Mouse (Mus musculus): ENCODE data around the gene Prdx6.

DNA sequence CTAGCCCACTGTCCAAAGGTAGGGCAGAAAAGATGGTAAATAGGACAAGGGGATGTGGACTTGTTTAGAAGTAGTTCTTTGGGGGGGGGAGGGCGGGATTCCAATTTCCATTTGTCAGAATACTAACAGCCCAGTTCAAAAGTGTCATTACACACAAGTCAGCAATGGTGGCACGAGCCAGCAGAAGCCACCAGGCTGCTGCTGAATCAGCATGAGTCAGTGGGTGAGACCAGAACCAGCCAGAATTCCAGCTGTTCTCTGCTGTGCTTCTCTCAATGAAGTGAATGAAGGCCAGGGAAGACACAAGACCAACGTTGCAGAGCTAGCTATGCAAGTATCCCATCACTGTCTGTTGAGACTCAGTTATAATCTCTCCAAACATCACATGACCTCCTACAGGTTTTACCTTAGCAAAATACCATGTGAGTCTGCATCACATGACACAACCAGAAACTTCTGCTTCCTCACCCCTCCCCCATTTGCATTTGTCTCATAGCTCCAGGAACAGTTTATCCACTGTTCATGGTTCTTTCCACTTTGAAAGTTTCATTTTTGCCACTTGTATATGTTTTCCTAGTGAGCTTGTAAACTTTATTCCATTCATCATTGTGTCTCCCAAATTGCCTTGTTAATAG, 30.2 kb upstream of the Prdx6 start:
- TF ChIP-seq CTCF (IDR thresholded peaks at IDR 0.05; ENCODE audit: borderline replicate concordance, extremely low read depth, insufficient read depth, insufficient read length) = no peak
- no peak for TF ChIP-seq POLR2A (IDR thresholded peaks at IDR 0.05; ENCODE audit: borderline replicate concordance, extremely low read depth, insufficient read depth, insufficient read length, poor library complexity, severe bottlenecking)

Measured in brain, embryonic 14.5 days (tissue).